Mouse (Mus musculus) liver, embryonic 16.5 days (tissue): Measurements from ENCODE around the gene Wdr25. TPM values are rescaled to one million over a fixed set of nuclear protein-coding genes. Genes with fewer than 3 reads are reported as not detected.

Source experiments
- ATAC-seq: fragments of 200-750 bp; cut with Nextera tagmentation; 2 replicates; pipeline ENCODE4 v1.8.0; 2017; ENCODE audit warnings: low read depth, mild to moderate bottlenecking, moderate number of reproducible peaks, moderate library complexity
- H3K27ac ChIP-seq: fragments of 300-500 bp; sonication (generic); 2 replicates; pipeline ENCODE4 v1.5.1; 2014; ENCODE audit warnings: mild to moderate bottlenecking, low read length
- H3K27me3 ChIP-seq: fragments of 300-500 bp; sonication (generic); 2 replicates; pipeline ENCODE4 v1.6.1; 2014; ENCODE audit warnings: low read depth, low read length, mixed read lengths; ENCODE audit not compliant: control insufficient read depth, insufficient read depth
- H3K36me3 ChIP-seq: fragments of 300-500 bp; sonication (generic); 2 replicates; pipeline ENCODE4 v1.6.1; 2014; ENCODE audit warnings: mild to moderate bottlenecking; ENCODE audit not compliant: control insufficient read depth, insufficient read depth
- H3K4me1 ChIP-seq: fragments of 300-500 bp; sonication (generic); 2 replicates; pipeline ENCODE4 v1.6.1; 2014; ENCODE audit warnings: low read depth, low read length, mixed read lengths; ENCODE audit not compliant: control insufficient read depth
- H3K4me2 ChIP-seq: fragments of 300-500 bp; sonication (generic); 2 replicates; pipeline ENCODE4 v1.6.1; 2014; ENCODE audit warnings: low read depth, low read length, mixed read lengths
- H3K4me3 ChIP-seq: fragments of 300-500 bp; sonication (generic); 2 replicates; pipeline ENCODE4 v1.5.1; 2014; ENCODE audit warnings: low read depth, mild to moderate bottlenecking, low read length
- H3K9ac ChIP-seq: fragments of 300-500 bp; sonication (generic); 2 replicates; pipeline ENCODE4 v1.6.1; 2014; ENCODE audit warnings: low read depth, low read length
- H3K9me3 ChIP-seq: fragments of 300-500 bp; sonication (generic); replicated peaks from 2 replicates; pipeline ENCODE4 v1.6.1; 2016; ENCODE audit warnings: low read length; ENCODE audit not compliant: control insufficient read depth
- WGBS: fragments of 180-500 bp; shearing (Covaris S2); extraction: QIAGEN DNeasy Blood & Tissue Kit; methylation state at CpG from one replicate; pipeline ENCODE4 v1.1.7; 2014; ENCODE audit not compliant: insufficient replicate concordance; 5-methylcytosine and 5-hydroxymethylcytosine counted together
- polyA plus RNA-seq: library from polyadenylated mRNA; unstranded; fragments of >200 nt; fragmentation: Nextera tagmentation; extraction: Ambion mirVana; gene quantifications from 2 replicates; pipeline ENCODE4 v1.2.1, GENCODE M21; 2015

Gene Wdr25
- polyA plus RNA-seq, 1 experiment from 2014 or later = 1.3 TPM

- H3K9ac ChIP-seq = peak within 1 kb of the TSS; percentile 12; the same call in 1 of the 2 replicates
- 2% methylated on average over 34 of the region's 48 CpGs for WGBS
- H3K27ac ChIP-seq = no peak within 1 kb of the TSS
- peaks cover 23% of the 10 kb centered on the region for H3K27me3 ChIP-seq
- peak within 1 kb of the TSS; percentile 48 for H3K4me3 ChIP-seq
- no peaks in the 10 kb centered on the region for H3K4me1 ChIP-seq
- H3K9me3 ChIP-seq = no peaks in the 10 kb centered on the region
- peak within 1 kb of the TSS; percentile 57 for H3K4me2 ChIP-seq
- no peaks in the 10 kb centered on the region for H3K36me3 ChIP-seq
- ATAC-seq = no peak
These were observed 174.8 kb downstream of the Wdr25 start, which contains the start of gene Begain for GRCm38 (mm10) chr12:109068167-109068653. Begain (minus strand) TSS chr12:109068217.

GRCm38 (mm10) chr12:109068738-109069137 lies 175.3 kb downstream of the Wdr25 start:
- H3K4me1 ChIP-seq = no peaks in the 10 kb centered on the region
- no peak overlapping the region for H3K4me3 ChIP-seq
- no peak overlapping the region for H3K27ac ChIP-seq
- ATAC-seq = no peak
- H3K27me3 ChIP-seq = peaks cover 23% of the 10 kb centered on the region
- no peak overlapping the region for H3K9ac ChIP-seq
- no peak overlapping the region for H3K4me2 ChIP-seq
- no peaks in the 10 kb centered on the region for H3K9me3 ChIP-seq
- WGBS = 27% methylated on average over 7 of the region's 7 CpGs
- H3K36me3 ChIP-seq = no peaks in the 10 kb centered on the region

GRCm38 (mm10) chr12:109069751-109070150 lies 176.3 kb downstream of the Wdr25 start:
- Histone ChIP-seq H3K9me3 (no peaks in the 10 kb centered on the region), H3K4me3 (no peak overlapping the region), H3K4me1 (no peaks in the 10 kb centered on the region), H3K4me2 (no peak overlapping the region), H3K27me3 (peaks cover 23% of the 10 kb centered on the region), H3K27ac (no peak overlapping the region), H3K9ac (no peak overlapping the region), H3K36me3 (no peaks in the 10 kb centered on the region)
- ATAC-seq = no peak
- 25% methylated on average over 2 of the region's 2 CpGs for WGBS

- Histone ChIP-seq H3K4me1 (no peaks in the 10 kb centered on the region), H3K27me3 (peaks cover 23% of the 10 kb centered on the region), H3K9ac (no peak overlapping the region), H3K27ac (no peak overlapping the region), H3K9me3 (no peaks in the 10 kb centered on the region), H3K4me3 (no peak overlapping the region), H3K36me3 (no peaks in the 10 kb centered on the region), H3K4me2 (no peak overlapping the region)
- no peak for ATAC-seq
- WGBS = 72% methylated on average over 13 of the region's 13 CpGs
These were observed 177.8 kb downstream of the Wdr25 start for GRCm38 (mm10) chr12:109071248-109071647.

GRCm38 (mm10) chr12:109074106-109074505 lies 180.7 kb downstream of the Wdr25 start:
- Histone ChIP-seq H3K9me3 (no peaks in the 10 kb centered on the region), H3K36me3 (no peaks in the 10 kb centered on the region), H3K4me2 (no peak overlapping the region), H3K27me3 (peaks cover 2% of the 10 kb centered on the region; the same call in 1 of the 2 replicates), H3K4me3 (no peak overlapping the region), H3K9ac (no peak overlapping the region), H3K27ac (no peak overlapping the region), H3K4me1 (no peaks in the 10 kb centered on the region)
- WGBS = 52% methylated on average over 6 of the region's 6 CpGs
- ATAC-seq = no peak

GRCm38 (mm10) chr12:109074777-109075285 lies 181.4 kb downstream of the Wdr25 start:
- H3K4me2 ChIP-seq = no peak overlapping the region
- WGBS = 43% methylated on average over 2 of the region's 2 CpGs
- no peaks in the 10 kb centered on the region for H3K36me3 ChIP-seq
- H3K27ac ChIP-seq = no peak overlapping the region
- H3K27me3 ChIP-seq = no peaks in the 10 kb centered on the region
- no peaks in the 10 kb centered on the region for H3K9me3 ChIP-seq
- no peak for ATAC-seq
- no peak overlapping the region for H3K4me3 ChIP-seq
- no peaks in the 10 kb centered on the region for H3K4me1 ChIP-seq
- H3K9ac ChIP-seq = no peak overlapping the region

GRCm38 (mm10) chr12:109077036-109077435 lies 183.6 kb downstream of the Wdr25 start:
- H3K27me3 ChIP-seq = no peaks in the 10 kb centered on the region
- no peak for ATAC-seq
- H3K9ac ChIP-seq = no peak overlapping the region

More at GRCm38 (mm10) chr12:109077036-109077435, 183.6 kb downstream of the Wdr25 start:
- no peaks in the 10 kb centered on the region for H3K36me3 ChIP-seq
- no peak overlapping the region for H3K4me2 ChIP-seq
- H3K4me1 ChIP-seq = no peaks in the 10 kb centered on the region
- H3K27ac ChIP-seq = no peak overlapping the region
- H3K4me3 ChIP-seq = no peak overlapping the region
- H3K9me3 ChIP-seq = no peaks in the 10 kb centered on the region
- whole genome bisulfite sequencing = 55% methylated on average over 6 of the region's 6 CpGs

Other genes starting within 250 kb of the Wdr25 start
- gene Degs2, start 191.3 kb upstream of the Wdr25 start, polyA plus RNA-seq = 1.2 TPM in 1 of 2 replicates, not detected in the other
- gene Yy1, start 100.7 kb upstream of the Wdr25 start, polyA plus RNA-seq = 6.6 and 8.2 TPM in 2 replicates
- gene Slc25a29, start 57.7 kb upstream of the Wdr25 start, polyA plus RNA-seq = 1.7 TPM in 2 replicates
- 25.4 and 32.5 TPM in 2 replicates for gene Slc25a47, start 57.6 kb upstream of the Wdr25 start, polyA plus RNA-seq
- 22.8 and 25.7 TPM in 2 replicates for gene Wars, start 543 bp downstream of the Wdr25 start, polyA plus RNA-seq
- 0.50 and 0.66 TPM in 2 replicates for gene Begain, start 174.6 kb downstream of the Wdr25 start, polyA plus RNA-seq